Mouse (Mus musculus) retina, postnatal 7 days (tissue): ENCODE results near the gene Zfp948.
A peak's percentile ranks its signal among the peaks of the same experiment; 100 is the strongest.

Source experiments
- DNase-seq: peaks from one replicate; pipeline ENCODE4 v3.0.0-alpha.2; 2012; ENCODE audit warnings: low read depth, low spot score

The Zfp948 gene

DNA sequence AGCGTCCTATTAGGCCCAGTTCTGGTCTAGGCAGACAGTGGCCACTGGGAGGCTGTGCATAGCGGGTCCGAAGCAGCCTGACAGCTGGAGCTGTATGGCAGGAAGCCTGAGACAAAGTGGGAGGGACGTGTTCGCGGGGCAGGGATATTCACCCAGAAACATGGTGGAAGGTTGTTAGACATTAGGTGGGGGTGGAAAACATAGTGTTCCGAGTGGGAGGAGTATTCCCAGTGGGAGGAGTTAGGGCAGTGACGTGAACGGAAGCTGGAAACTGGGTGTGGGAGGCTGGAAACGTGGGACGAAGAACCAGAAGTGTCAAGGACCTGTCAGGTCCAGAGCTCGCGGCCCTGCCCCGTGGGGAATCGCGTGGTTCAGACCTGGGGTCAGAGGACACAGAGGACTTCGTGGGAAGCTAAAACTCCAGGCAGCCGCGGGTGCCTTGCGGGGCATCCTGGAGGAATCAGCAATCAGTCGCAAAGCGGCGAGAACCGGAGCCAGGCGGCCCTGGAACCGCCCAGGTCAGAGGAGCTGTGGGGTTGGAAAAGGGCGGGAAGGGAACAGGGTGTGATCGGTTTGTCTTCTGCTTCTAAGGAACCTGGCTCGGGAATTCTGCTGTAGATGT lies at the start of gene Zfp948:
Gene Zfp948 (plus strand): TSS at position 281 of the 622 bp plus-strand sequence.
- DNase-seq: peak; percentile 71

GRCm38 (mm10) chr17:21517130-21517671 lies 49.6 kb upstream of the Zfp948 start:
- DNase-seq: no peak

DNA sequence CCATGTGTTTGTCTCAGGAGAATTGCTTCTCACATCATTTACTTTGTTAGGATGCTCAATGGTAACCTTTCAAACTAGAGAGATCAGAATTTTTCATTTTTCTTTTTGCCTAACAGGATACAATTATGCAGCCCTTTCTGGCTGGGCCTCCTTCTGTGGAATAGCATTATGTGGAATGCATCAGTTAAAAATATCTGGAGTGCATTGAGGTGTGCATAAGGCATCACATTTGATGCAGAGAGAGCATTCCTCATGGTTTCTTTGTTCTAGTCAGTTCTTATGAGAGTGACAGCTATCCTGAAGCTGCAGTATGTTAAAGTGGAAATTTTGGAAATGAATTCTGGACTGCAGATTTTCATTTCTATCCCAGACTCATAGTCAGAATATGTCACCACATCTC lies 40.5 kb upstream of the Zfp948 start:
- DNase-seq: no peak

DNA sequence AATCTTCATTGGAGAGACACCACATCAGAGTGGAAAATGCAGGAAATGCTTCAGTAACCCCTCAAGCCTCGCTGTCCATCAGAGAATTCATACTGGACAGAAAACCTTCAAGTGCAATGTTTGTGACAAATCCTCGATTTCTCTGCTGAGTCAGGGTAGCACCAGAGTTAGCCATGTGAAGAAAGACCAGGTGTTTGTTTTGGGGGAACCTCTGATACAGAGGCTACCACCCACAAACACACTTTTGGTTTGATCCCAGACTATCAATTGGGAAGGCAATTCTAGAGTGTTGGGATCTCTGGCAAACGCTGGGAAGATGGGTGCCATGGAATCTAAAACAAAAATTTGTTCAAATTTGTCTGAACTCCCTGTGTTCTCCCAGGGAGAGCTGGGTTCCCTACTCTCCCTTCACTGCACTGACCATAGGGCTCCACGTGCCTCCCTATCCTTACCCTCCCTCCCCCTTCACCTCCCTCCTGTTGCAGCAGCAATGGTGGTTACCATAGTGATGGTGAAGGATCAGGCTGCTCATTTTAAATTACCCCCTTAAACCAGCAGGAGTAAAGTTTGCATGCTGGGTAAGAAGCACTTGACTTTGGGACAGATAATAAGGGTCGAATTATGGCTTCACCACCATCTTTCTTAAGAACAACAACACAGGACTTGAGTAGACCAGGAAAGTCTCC lies 36.0 kb upstream of the Zfp948 start:
- no peak for DNase-seq

DNA sequence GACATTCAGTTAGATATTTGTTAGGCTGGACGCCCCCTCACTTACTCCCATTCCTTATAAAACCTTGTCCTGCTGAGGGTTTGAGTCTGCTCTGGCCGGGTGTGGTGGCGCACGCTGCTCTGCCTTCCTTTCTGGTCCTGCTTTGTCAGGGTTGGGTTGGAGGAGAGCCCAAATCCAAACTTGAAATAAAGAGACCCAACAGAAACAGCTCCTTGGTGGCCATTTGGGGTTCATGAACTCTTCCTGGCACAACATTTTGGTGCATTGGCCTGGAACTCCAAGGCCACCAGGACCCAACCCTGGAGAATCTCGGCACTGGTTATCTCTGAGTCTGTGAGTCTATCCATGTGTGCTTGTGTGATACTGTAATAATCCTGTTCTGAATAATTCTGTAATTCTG lies 35.2 kb upstream of the Zfp948 start:
- DNase-seq: no peak

DNA sequence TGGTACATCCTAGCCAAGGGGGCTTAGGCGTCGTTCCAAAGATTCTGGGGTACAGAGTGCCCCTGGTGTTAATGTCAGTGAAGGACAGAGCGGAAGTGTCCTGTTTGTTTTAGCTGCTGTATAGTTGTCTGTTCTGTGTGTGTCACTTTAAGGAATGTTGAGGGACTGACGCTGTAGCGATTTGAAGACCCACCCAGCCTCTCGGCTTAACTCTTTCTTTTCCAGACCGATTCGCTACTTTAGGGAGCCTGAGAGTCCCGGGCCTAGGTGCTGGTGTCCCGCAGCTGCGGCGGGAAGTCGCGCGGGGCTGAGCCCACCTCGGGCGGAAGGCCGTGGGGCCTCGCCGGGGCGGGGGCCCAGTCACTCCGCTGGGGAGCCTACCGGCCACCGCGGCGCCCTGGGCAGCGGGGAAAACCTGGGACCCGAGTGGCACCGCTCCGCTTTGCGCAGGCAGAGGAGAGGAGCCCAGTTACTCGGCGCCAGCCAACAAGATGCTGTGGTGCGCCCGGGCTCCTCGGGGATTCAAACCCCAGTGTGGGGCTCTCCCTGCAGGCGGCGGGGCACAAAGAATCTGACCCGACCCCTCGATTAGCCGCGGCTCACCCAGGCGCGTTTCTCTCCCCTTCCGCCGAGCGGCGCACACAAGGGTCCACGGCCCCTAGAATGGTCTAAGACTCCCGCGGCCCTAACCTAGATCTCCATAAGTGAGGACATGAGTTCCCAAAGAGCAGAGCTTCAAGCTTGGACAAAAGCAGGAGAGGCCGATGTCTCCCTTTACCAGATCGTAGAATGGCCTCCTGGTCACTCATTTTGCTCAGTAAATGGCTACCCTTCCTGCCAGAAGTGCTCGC lies 34.5 kb upstream of the Zfp948 start:
- peak; percentile 59 for DNase-seq

DNA sequence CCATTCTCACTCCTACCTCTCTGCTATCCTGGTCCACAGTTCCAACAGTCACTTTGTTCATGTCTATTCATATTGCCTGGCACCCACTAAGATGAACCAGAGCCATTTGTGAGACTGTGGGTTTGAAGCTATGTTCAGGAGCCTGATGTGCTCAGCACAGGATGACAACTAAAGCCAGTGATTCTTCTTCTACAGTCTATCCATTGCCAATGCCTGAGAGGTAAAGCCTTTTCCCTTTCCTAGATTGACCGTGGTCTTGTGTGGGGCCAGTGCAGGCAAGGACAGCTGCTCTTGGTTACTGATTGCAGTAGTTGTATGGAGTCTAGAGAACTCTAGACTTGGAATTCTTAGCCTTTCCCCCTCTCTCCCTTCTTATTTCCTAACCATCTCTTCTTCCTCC lies 32.8 kb upstream of the Zfp948 start:
- DNase-seq: no peak

- DNase-seq: peak; percentile 64
These were observed 32.2 kb upstream of the Zfp948 start for GRCm38 (mm10) chr17:21534460-21535095.

DNA sequence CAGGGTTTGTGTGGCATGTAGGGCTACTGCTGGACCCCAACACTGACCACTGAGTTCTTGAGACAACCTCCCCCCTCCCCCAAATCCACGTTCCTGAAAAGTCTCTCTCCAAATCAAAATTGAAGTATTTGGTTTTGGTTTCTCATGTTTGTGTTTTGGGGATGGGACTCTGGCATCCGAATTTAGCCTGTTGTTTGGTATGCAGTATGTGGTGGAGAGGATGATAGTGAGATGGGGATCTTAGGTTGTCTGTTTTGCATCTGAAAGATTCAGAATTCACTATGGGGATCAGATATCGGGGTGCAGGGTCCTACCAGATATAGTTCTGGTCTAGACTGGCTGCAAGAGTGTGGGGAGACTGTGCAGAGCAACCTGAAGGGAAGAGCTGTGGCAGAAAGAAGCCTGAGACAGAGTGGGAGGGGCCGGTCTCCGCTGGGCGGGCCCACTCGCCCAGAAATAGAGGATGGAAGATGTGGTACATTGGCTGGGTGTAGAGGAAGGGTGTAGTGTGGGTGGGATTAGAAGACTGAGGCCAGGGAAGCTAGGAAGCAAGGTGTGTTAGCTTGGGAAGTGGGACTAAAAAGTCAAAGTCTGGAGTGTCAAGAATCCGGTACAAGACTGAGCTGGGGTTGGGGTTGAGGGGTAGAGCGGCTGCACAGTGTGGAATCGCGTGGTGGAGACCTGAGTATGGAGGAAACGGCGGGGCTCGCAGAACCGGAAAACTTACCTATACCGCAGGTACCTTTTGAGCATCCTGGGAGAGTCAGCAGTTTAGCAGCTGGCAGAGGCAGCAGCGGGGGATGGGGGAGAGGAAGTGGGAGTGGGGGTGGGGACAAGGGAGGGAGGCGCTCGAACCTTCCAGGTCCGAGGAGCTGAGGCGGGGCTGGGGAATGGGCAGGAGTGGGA lies 31.5 kb upstream of the Zfp948 start, which contains the start of gene Zfp52:
Gene Zfp52 (plus strand): TSS at position 444 of the 906 bp plus-strand sequence.
- DNase-seq: no peak

- DNase-seq: no peak
These were observed 30.7 kb upstream of the Zfp948 start for GRCm38 (mm10) chr17:21536096-21536495.

DNA sequence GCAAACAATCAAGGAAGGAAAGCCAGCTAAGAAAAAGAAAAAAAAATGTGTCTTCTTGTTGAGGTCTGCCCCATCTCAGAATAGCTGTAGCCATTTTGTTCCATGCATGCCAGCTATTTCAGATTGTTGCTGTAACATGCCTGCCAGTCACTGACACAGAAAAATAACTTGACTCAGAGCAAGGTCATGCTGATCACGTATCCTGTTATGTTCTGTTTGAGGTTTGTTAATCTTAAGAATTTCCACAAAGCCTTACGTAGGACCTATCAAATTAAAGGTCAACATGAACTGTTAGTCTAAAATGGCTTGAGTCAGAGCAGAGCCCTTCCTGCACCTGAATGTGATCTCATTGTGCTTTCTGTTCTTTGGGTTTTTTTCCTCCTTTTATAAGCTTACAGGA lies 30.1 kb upstream of the Zfp948 start:
- DNase-seq: no peak

DNA sequence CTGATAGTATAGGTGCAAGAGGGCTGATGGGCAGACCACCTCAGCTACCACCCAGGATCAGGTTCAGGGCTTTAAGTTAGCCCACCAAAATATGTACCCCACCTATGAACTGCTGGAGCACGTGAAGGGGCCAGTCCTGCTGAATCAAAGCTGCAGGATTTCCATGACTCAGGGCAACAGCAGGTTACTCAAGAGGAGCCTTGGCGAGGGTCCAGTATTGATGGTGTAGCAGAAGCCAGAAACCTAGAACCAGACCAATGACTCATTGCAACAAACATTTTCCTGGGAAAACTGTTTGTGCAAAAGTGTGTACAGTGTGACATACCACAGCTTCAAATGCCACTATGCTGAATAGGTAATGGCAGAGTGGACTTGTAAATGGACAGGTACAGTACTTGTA lies 9.0 kb upstream of the Zfp948 start:
- DNase-seq: no peak

DNA sequence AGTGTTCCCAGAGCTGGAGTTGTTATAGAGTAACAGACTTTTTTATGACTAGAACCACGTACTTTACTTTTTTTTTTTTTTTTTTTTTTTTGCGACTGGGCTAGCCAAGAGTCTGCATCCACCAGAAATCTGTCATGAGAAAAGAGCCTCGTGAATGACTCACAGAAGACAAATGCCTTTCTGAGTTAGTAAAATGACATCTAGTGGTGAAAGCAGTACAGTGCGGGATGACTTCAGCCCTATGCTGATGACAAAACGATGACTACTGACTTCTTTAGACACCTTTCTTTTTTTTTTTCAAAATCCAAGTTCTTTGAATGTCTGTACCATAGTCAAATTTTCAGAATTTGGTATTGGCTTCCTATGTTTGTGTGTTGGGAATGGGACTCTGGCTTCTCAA lies 588 bp upstream of the Zfp948 start:
- peak; percentile 29 for DNase-seq

DNA sequence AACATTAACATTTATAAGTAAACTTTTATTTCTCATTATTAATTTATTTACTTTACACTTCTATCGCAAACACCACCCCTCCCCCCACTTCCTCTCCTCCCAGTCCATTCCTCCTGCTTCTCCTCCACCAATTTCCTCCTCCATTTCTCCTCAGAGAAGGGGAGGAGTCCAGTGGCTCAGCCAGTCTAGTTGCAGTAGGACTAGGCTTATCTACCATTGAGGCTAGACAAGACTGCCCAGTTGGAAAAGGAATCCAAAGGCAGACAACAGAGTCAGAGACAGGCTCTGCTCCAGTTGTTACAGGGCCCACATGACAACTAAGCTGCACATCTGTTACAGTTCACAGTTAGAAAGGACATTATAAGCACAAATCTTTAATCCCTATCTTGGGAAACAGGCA lies 888 bp downstream of the Zfp948 start:
- DNase-seq: no peak

DNA sequence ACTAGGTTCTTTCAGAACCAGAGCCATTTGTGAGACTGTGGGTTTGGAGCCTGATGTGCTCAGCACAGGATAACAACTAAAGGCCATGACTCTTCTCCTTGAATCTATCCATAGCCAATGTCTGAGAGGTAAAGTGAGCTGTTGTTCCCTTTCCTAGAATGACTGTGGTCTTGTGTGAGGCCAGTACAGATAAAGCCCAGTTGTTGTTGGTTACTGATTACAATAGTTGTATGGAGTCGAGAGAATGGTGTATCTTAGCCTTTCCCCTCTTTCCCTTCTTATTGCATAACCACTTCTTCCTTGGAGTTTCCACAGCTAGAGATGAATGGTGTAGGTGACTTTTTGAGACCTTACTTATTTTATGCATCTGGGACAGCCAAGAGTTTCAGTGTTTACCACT lies 12.3 kb downstream of the Zfp948 start:
- no peak for DNase-seq

DNA sequence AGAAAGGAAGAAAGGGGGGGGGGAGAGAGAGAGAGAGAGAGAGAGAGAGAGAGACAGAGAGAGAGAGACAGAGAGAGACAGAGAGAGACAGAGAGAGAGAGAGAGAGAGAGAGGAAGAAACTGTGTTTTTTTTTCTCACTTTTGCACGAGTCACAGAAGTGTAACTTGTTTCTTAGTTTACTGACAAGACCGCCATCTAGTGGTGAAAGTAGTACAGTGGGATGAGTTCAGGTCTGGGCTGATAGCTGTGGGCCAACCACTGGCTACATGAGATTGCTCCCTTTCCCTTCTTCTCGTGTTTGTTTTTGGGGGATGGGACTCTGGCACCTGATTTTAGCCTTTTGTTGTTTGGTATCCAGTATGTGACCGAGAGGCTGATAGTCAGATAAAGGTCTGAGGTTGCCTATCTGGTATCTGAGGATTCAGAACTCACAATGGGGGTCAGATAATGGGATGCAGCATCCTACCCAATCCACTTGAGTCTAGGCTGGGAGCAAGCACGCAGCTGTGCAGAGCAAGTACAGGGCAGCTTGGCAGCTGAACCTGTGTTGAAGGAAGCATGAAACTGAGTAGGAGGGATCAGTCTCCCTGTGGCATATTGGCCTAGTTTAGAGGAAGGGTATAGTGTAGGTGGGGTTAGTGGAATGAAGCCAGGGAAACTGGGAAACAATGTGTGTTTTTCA lies 12.8 kb downstream of the Zfp948 start:
- peak; percentile 52 for DNase-seq

- no peak for DNase-seq
These were observed 18.7 kb downstream of the Zfp948 start for GRCm38 (mm10) chr17:21585521-21585920.

GRCm38 (mm10) chr17:21616356-21616755 lies 49.5 kb downstream of the Zfp948 start:
- no peak for DNase-seq

DNA sequence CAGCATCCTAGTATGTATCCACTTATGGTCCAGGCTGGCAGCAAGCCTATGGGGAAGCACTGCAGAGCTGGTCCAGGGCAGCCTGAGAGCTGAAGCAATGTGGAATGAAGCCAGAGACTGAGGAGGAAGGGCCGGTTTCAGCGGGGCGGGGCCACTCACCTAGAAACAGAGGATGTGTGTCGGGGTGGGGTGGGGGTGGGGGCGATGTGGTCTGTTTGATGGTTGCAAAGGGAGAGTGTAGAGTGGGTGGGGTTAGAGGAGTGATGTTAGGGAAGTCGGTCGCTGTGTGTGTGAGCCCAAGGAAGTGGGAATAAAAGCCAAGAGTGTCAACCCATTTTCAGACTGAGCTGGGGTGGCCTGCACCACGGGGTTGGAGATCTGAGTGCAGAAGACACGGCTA lies 50.5 kb downstream of the Zfp948 start:
- DNase-seq: no peak

DNA sequence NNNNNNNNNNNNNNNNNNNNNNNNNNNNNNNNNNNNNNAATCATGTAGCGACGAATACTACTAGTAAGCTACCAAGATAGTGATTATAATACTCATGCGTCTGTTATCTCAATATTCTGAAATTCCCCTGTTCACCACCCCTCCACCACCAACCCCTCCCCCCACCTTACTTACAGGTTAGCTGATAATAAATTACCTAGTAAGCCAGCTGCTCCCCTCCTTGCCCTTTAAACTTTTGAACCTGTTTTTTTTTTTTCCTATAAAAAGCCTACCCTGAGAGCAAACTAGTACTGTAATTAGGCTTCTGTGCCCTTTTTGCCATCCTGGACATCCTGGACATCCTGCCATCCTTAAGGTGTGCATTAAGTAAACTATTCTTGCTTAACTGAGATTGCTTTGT lies 56.8 kb downstream of the Zfp948 start:
- DNase-seq: no peak
